Mouse (Mus musculus) G1E (cell line): ENCODE measurements around the gene Dync1h1. TPM values are rescaled to one million over a fixed set of nuclear protein-coding genes. Genes with fewer than 3 reads are reported as not detected.

Experiments used
- ATAC-seq: 2 replicates; pipeline ENCODE4 v1.8.0; 2016; ENCODE audit warnings: mild to moderate bottlenecking; ENCODE audit not compliant: insufficient number of reproducible peaks, poor library complexity, low FRiP score, severe bottlenecking; ENCODE audit errors: extremely low read depth
- DNase-seq: peaks from one replicate; pipeline ENCODE4 v3.0.0; 2012; ENCODE audit warnings: low spot score
- H3K27me3 ChIP-seq: 2 replicates; pipeline ENCODE4 v1.6.1; 2012; ENCODE audit warnings: mild to moderate bottlenecking, low read length, inconsistent platforms; ENCODE audit not compliant: insufficient read depth
- H3K36me3 ChIP-seq: replicated peaks from 2 replicates; pipeline ENCODE3; 2012; ENCODE audit warnings: mild to moderate bottlenecking, inconsistent platforms
- H3K4me1 ChIP-seq: 2 replicates; pipeline ENCODE4 v1.6.1; 2012; ENCODE audit warnings: low read depth, low read length, inconsistent platforms, mixed read lengths; ENCODE audit not compliant: insufficient read depth
- H3K4me3 ChIP-seq: 2 replicates; pipeline ENCODE4 v1.5.1; 2012; ENCODE audit warnings: low read depth, mild to moderate bottlenecking, inconsistent platforms, low read length, moderate library complexity, mixed read lengths
- H3K9me3 ChIP-seq: replicated peaks from 2 replicates; pipeline ENCODE4 v1.6.1; 2012; ENCODE audit warnings: inconsistent platforms
- CTCF ChIP-seq: IDR thresholded peaks from 2 replicates; pipeline ENCODE4 v1.5.1; 2012; ENCODE audit warnings: low read depth, low read length, inconsistent platforms, mixed read lengths
- GATA1 ChIP-seq: IDR thresholded peaks from 2 replicates; pipeline ENCODE4 v1.6.1; 2012; ENCODE audit warnings: borderline replicate concordance, low read length, inconsistent platforms, mixed read lengths
- GATA2 ChIP-seq: IDR thresholded peaks from 2 replicates; pipeline ENCODE4 v1.6.1; 2012; ENCODE audit warnings: low read depth, low read length, inconsistent platforms, borderline replicate concordance
- POLR2AphosphoS5 ChIP-seq: IDR thresholded peaks from 2 replicates; pipeline ENCODE4 v1.6.1; 2012; ENCODE audit warnings: low read depth, low read length, inconsistent platforms; ENCODE audit not compliant: insufficient replicate concordance
- TAL1 ChIP-seq: conservative IDR thresholded peaks from 2 replicates; pipeline ENCODE4 v1.6.1; 2012; ENCODE audit warnings: low read depth, low read length, inconsistent platforms, mixed read lengths
- polyA plus RNA-seq: library from polyadenylated mRNA; stranded (reverse); fragments of >175 nt; gene quantifications from 2 replicates; pipeline ENCODE4 v1.2.3, GENCODE M21; 2012
- total RNA-seq, 2 experiments: library from RNA; stranded (forward) in 1 of 2; stranded (reverse) in 1 of 2; fragments of 200-1000 nt in 1 of 2; fragments of >200 nt in 1 of 2; fragmentation: Nextera tagmentation in 1 of 2; gene quantifications; 2 replicates each; pipeline ENCODE4 v1.2.3; 2014 to 2017

The Dync1h1 gene
- total RNA-seq (2014; fragmentation: Nextera tagmentation) (344 and 349 TPM in 2 replicates), total RNA-seq (2017) (112 and 118 TPM in 2 replicates), polyA plus RNA-seq (231 and 251 TPM in 2 replicates)

DNA sequence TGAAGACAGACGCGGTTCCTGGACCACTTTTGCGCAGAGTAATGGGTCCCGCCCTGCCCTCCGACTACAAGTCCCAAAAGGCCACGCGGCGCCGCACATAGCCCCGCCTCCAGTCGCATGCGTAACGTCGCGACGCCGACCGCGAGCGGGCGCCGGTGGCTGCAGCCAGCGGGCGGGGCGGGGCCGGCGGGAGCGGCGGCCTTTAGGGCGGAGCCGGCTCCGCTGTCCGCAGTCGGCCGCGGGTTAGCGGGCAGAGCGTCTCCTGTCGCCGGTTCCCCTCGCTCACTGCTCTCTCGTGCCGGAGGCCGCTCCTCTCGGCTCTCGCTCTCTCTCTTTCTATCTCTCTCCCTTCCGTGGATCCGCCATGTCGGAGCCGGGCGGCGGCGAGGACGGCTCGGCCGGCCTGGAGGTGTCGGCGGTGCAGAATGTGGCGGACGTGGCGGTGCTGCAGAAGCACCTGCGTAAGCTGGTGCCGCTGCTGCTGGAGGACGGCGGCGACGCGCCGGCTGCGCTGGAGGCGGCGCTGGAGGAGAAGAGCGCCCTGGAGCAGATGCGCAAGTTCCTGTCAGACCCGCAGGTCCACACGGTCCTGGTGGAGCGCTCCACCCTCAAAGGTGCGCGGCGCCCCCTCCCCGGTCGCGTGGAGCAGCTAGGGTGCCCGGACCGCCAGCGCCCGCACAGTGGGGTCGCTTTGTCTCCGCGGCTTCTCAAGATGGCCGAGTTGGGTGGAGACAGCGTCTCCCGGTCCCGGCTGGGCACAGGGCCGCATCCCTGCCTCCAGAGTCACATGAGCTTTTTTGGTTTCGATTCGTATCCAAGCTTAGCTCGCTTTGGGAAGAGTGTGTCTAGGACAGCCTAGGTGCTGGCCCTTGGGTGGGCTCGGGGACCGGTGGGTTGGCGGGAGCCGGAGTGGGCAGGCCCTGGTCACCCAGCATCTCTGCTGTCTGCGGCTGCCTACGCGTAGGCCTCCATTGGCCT is at the start of gene Dync1h1:
Gene Dync1h1, plus strand, starts transcription at position 212 of the 978 bp plus-strand sequence.
- ATAC-seq (peak; percentile 83), DNase-seq (peak; percentile 96)
- peaks cover 61% of the 10 kb centered on the region for H3K4me1 ChIP-seq

GRCm38 (mm10) chr12:110552113-110552512 is 49.1 kb upstream of the Dync1h1 start:
- DNase-seq (no peak), ATAC-seq (no peak)
- TF ChIP-seq TAL1 = no peak
- no peak for TF ChIP-seq POLR2AphosphoS5
- no peak for TF ChIP-seq CTCF
- TF ChIP-seq GATA2 = no peak
- no peak for TF ChIP-seq GATA1
- Histone ChIP-seq H3K36me3 (peaks cover 98% of the 10 kb centered on the region), H3K4me3 (no peak overlapping the region), H3K27me3 (no peaks in the 10 kb centered on the region; the same call in 1 of the 2 replicates), H3K4me1 (peaks cover 5% of the 10 kb centered on the region; the same call in 1 of the 2 replicates), H3K9me3 (no peaks in the 10 kb centered on the region)

More for the DNA sequence above, at the start of gene Dync1h1:
- no peak for TF ChIP-seq GATA2
- no peak for TF ChIP-seq TAL1
- TF ChIP-seq CTCF = no peak
- no peak for TF ChIP-seq POLR2AphosphoS5
- TF ChIP-seq GATA1 = no peak
- Histone ChIP-seq H3K36me3 (peaks cover 22% of the 10 kb centered on the region), H3K9me3 (no peaks in the 10 kb centered on the region), H3K27me3 (peaks cover 9% of the 10 kb centered on the region), H3K4me3 (peak within 1 kb of the TSS; percentile 82)

DNA sequence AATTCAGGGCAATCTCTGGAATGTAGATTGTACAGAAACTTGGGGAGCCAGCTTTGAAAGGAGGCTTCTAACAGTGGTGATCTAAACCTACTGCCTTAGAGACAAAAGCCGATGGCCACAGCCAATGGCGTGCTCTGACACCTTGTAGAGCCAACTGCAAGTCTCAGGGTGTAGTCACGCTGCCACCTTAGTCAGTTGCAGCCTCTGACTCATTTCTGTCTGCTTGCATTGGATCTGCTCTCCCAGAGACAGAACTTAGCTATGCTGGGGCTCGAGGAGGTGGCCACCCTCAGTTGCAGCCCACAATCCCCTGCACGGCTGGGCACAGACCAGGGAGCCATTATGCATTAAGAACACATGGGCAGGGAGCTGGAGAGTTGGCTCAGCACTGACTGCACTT is 47.9 kb upstream of the Dync1h1 start:
- TF ChIP-seq CTCF (no peak), POLR2AphosphoS5 (no peak), TAL1 (no peak), GATA2 (no peak), GATA1 (no peak)
- H3K36me3 ChIP-seq = peaks cover 97% of the 10 kb centered on the region
- H3K4me3 ChIP-seq = no peak overlapping the region
- no peak for DNase-seq
- ATAC-seq = no peak
- peaks cover 5% of the 10 kb centered on the region; the same call in 1 of the 2 replicates for H3K4me1 ChIP-seq
- H3K27me3 ChIP-seq = no peaks in the 10 kb centered on the region; the same call in 1 of the 2 replicates
- no peaks in the 10 kb centered on the region for H3K9me3 ChIP-seq

- ATAC-seq (no peak), DNase-seq (no peak)
- peaks cover 97% of the 10 kb centered on the region for H3K36me3 ChIP-seq
- H3K4me1 ChIP-seq = no peaks in the 10 kb centered on the region
- no peak overlapping the region for H3K4me3 ChIP-seq
- no peaks in the 10 kb centered on the region; the same call in 1 of the 2 replicates for H3K27me3 ChIP-seq
- no peaks in the 10 kb centered on the region for H3K9me3 ChIP-seq
- TF ChIP-seq POLR2AphosphoS5 = no peak
- no peak for TF ChIP-seq TAL1
- no peak for TF ChIP-seq CTCF
- no peak for TF ChIP-seq GATA1
- TF ChIP-seq GATA2 = no peak
Measured at GRCm38 (mm10) chr12:110555536-110556240, 45.6 kb upstream of the Dync1h1 start.

DNA sequence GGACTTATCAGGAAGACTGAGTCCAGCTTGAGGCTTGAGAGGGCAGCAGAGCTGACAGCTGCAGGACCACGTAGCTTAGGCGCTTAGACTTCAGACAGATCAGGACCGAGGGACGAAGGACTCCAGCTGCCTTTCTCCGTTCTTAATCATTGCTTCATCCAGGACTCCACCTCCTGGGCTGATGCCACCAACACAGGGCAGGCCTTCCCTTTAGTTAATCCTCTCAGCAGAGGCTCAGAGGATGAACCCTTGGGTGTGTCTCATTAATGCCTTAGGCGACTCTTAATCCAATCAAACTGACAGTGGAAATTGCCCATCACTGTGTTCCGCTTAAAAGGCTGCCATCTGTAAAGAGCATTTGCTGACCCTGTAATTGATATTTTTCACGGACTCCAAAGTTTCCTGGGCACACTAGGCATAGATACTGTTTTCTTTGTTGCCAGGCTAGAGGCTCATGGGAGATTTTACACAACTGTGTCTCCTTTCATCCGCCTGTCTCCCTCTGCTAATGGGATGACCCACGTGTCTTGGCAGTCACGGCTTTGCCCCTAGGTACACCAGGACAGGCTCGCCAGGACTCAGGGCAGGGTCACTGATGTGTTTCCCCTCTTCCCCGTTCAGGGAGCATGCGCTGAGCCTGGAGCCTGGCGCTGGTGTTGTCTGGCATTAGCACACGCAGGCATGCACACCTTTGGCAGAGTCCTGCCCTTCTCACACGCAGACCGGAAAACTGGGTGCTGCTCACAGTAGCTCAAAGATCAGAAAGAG is 44.2 kb upstream of the Dync1h1 start:
- Histone ChIP-seq H3K4me1 (no peaks in the 10 kb centered on the region), H3K36me3 (peaks cover 97% of the 10 kb centered on the region), H3K4me3 (no peak overlapping the region), H3K27me3 (no peaks in the 10 kb centered on the region; the same call in 1 of the 2 replicates), H3K9me3 (no peaks in the 10 kb centered on the region)
- TF ChIP-seq POLR2AphosphoS5 (no peak), TAL1 (no peak), CTCF (no peak), GATA2 (no peak)
- no peak for DNase-seq
- no peak for ATAC-seq
